Mouse (Mus musculus) lung, postnatal 0 days (tissue): ENCODE measurements around the gene Tbc1d10c. TPM values are rescaled to one million over a fixed set of nuclear protein-coding genes. Genes with fewer than 3 reads are reported as not detected.

Experiments used
- ATAC-seq: fragments of 200-750 bp; cut with Nextera tagmentation; 2 replicates; pipeline ENCODE4 v1.8.0; 2017; ENCODE audit warnings: moderate library complexity
- DNase-seq: peaks from one replicate; pipeline ENCODE4 v3.0.0-alpha.2; 2016; ENCODE audit warnings: low spot score
- H3K27ac ChIP-seq: fragments of 300-500 bp; sonication (generic); 2 replicates; pipeline ENCODE4 v1.5.1; 2014; ENCODE audit warnings: antibody characterized with exemption, mild to moderate bottlenecking, low read length, mixed read lengths
- H3K27me3 ChIP-seq: fragments of 300-500 bp; sonication (generic); replicated peaks from 2 replicates; pipeline ENCODE4 v1.6.1; 2014; ENCODE audit warnings: low read length, mixed read lengths; ENCODE audit not compliant: insufficient read depth
- H3K36me3 ChIP-seq: fragments of 300-500 bp; sonication (generic); 2 replicates; pipeline ENCODE4 v1.6.1; 2014; ENCODE audit warnings: low read length, mixed read lengths; ENCODE audit not compliant: insufficient read depth
- H3K4me1 ChIP-seq: fragments of 300-500 bp; sonication (generic); 2 replicates; pipeline ENCODE4 v1.6.1; 2014; ENCODE audit warnings: antibody characterized with exemption, low read depth, low read length, mixed read lengths; ENCODE audit not compliant: insufficient read depth
- H3K4me2 ChIP-seq: fragments of 300-500 bp; sonication (generic); replicated peaks from 2 replicates; pipeline ENCODE4 v1.6.1; 2014; ENCODE audit warnings: low read depth, mild to moderate bottlenecking, low read length, moderate library complexity, mixed read lengths
- H3K4me3 ChIP-seq: fragments of 300-500 bp; sonication (generic); 2 replicates; pipeline ENCODE4 v1.5.1; 2014; ENCODE audit warnings: low read depth, low read length
- H3K9ac ChIP-seq: fragments of 300-500 bp; sonication (generic); replicated peaks from 2 replicates; pipeline ENCODE4 v1.6.1; 2014; ENCODE audit warnings: low read depth, mild to moderate bottlenecking
- H3K9me3 ChIP-seq: fragments of 300-500 bp; sonication (generic); 2 replicates; pipeline ENCODE4 v1.6.1; 2016; ENCODE audit warnings: low read length, mixed read lengths
- CTCF ChIP-seq: IDR thresholded peaks from 2 replicates; pipeline ENCODE4 v1.5.1; 2016; ENCODE audit warnings: antibody characterized with exemption, mild to moderate bottlenecking
- EP300 ChIP-seq: IDR thresholded peaks from 2 replicates; pipeline ENCODE4 v1.6.1; 2016; ENCODE audit warnings: antibody characterized with exemption, mild to moderate bottlenecking, control low read depth
- WGBS: fragments of 180-500 bp; shearing (Covaris S2); extraction: QIAGEN DNeasy Blood & Tissue Kit; methylation state at CpG from one replicate; pipeline ENCODE4 v1.1.7; 2014; 5-methylcytosine and 5-hydroxymethylcytosine counted together
- polyA plus RNA-seq: library from polyadenylated mRNA; unstranded; fragments of >200 nt; fragmentation: Nextera tagmentation; extraction: Ambion mirVana; gene quantifications from 2 replicates; pipeline ENCODE4 v1.2.1, GENCODE M21; 2015

Gene Tbc1d10c
- polyA plus RNA-seq, 1 experiment from 2014 or later, result 4.5 TPM

DNA sequence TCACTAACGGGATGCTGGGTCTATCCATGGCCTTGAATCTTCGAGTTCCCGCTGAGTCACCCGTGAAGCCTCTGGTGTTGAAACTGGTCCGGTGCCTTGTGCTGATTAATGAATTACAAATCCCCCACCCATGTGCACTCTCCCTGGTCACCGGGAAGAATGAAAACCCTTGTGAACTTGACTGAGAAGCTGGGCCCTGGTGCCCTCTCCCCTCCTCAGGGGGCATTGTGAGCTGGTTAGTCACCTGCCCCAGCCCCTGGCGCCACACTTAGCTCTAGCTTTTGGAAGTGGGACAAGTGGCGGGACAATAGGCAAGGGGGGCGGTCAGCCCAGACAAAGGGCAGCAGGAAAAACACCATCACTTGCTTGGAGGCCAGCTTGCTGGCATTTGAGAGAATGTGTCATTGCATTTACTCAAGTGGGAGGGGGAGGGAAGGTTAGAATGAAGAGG lies 22.5 kb upstream of the Tbc1d10c start:
- WGBS, result 13% methylated on average over 9 of the region's 9 CpGs
- Histone ChIP-seq H3K4me2 (peak overlapping the region; percentile 99), H3K9me3 (no peaks in the 10 kb centered on the region), H3K27ac (peak overlapping the region; percentile 90), H3K9ac (peak overlapping the region; percentile 90; the same call in 1 of the 2 replicates), H3K27me3 (no peaks in the 10 kb centered on the region), H3K4me3 (peak overlapping the region; percentile 79; the same call in 1 of the 2 replicates), H3K36me3 (no peaks in the 10 kb centered on the region), H3K4me1 (peaks cover 21% of the 10 kb centered on the region)
- DNase-seq (peak; percentile 88), ATAC-seq (peak; percentile 68)
- TF ChIP-seq CTCF (no peak), EP300 (peak; percentile 42)

DNA sequence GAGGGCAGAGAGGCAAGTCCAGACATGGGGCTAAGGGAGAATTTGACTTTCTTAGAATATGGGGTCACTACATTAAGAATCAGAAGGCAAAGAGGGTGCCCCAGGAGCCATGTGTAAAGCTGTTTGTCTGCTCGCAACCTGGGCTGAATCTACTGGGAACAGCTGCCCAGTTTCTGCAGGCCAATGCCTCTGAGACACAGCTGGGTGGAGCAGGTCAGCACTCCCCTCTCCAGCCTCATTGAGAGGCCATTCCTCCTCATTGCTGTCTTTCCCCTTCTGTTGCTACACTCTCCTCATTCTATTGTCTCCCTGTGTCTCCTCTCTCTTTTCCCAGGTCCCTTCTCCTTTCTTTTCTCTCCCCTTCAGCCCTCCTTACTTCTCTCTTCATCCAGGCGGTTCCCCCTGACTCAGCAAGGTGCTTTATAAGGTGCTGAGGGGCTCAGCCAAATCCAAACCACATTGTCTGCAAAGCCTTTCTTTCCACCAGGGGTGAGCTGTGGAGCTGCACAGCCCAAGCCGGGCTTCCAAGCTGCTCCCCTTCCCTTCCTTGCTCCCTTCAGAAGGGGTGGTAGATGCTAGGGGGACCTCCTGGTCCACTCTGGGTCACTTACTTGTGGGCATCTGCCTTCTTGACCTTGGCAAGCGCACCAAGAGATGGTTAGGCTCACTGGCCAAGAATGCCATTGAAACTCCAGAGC lies 21.0 kb upstream of the Tbc1d10c start:
- Histone ChIP-seq H3K9ac (no peak overlapping the region), H3K27ac (no peak overlapping the region), H3K4me3 (no peak overlapping the region), H3K4me2 (no peak overlapping the region), H3K36me3 (no peaks in the 10 kb centered on the region), H3K9me3 (no peaks in the 10 kb centered on the region), H3K4me1 (peaks cover 17% of the 10 kb centered on the region), H3K27me3 (no peaks in the 10 kb centered on the region)
- no peak for TF ChIP-seq CTCF
- TF ChIP-seq EP300, result no peak
- DNase-seq (no peak), ATAC-seq (no peak)
- 70% methylated on average over 4 of the region's 4 CpGs for WGBS

DNA sequence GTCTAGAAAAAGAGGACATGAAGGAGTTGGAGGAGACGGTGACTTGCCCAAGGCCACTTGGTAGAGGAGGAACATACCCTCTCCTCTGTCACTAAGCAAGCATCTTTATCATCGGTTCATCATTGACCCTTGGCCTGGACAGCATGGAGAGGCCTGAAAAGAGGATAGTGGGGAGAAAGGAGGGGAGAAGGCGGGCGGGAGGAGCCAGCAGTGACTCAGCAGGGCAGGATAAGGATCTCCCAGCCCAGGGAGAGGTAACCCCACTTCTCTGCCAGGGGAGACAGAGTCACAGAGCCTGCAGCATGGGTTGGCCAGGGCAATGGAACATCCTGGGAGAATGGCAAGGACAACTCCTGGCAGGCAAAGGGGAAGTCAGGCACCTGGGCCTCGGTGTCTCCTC lies 17.5 kb upstream of the Tbc1d10c start:
- Histone ChIP-seq H3K9ac (no peak overlapping the region), H3K4me3 (no peak overlapping the region), H3K27me3 (no peaks in the 10 kb centered on the region), H3K36me3 (no peaks in the 10 kb centered on the region), H3K9me3 (no peaks in the 10 kb centered on the region), H3K27ac (no peak overlapping the region), H3K4me1 (peaks cover 7% of the 10 kb centered on the region), H3K4me2 (no peak overlapping the region)
- WGBS, result 54% methylated on average over 5 of the region's 5 CpGs
- DNase-seq (no peak), ATAC-seq (no peak)
- no peak for TF ChIP-seq EP300
- TF ChIP-seq CTCF, result no peak

DNA sequence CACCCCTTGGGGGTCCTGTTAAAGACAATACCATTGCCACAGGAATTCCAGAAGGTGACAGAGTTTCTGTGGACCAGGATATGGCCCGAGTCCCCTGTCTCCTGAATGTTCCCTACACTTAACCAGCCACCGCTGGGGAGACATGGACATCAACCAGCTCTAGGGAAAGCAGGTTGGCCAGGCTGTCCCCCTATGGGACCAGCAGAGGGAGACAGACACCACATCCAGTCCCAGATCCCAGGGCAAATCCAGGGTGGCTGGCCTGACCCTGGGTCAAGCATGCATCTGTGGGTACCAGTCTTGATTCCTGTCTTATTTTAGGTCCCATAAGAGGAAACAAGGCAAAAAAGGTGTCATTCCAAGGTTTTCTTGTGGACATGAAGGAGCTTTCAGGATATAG lies 15.9 kb upstream of the Tbc1d10c start:
- H3K27me3 ChIP-seq, result no peaks in the 10 kb centered on the region

DNA sequence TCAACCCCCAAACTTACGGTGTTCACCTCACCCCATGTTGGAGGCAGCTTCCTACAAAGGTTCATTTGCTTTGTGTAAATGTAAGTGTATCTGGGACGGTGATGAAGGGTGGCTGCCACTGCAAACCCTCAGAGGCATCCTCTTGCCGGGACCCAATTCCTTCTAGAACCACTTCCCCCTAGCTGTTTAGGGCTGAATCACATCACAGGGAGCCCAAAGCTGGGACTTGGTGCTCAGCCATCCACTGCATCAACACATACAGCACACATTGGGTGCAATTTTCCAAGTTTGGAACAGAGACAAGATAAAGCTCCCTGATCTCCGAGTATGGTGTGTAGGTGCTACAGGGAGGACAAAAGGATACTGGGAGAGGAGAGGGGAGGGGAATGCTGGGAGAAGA lies 13.8 kb upstream of the Tbc1d10c start:
- Histone ChIP-seq H3K27ac (no peak overlapping the region), H3K27me3 (no peaks in the 10 kb centered on the region), H3K4me1 (no peaks in the 10 kb centered on the region; the same call in 1 of the 2 replicates), H3K36me3 (no peaks in the 10 kb centered on the region), H3K9me3 (no peaks in the 10 kb centered on the region), H3K9ac (no peak overlapping the region), H3K4me2 (no peak overlapping the region), H3K4me3 (no peak overlapping the region)
- DNase-seq, result no peak
- no peak for ATAC-seq
- 62% methylated on average over 3 of the region's 4 CpGs for WGBS
- TF ChIP-seq EP300 (no peak), CTCF (peak; percentile 37)

More for the DNA sequence above, 15.9 kb upstream of the Tbc1d10c start:
- DNase-seq (peak; percentile 87), ATAC-seq (peak; percentile 75)
- no peaks in the 10 kb centered on the region for H3K36me3 ChIP-seq
- no peak for TF ChIP-seq EP300
- peak; percentile 100 for TF ChIP-seq CTCF
- H3K9ac ChIP-seq, result no peak overlapping the region
- H3K4me2 ChIP-seq, result no peak overlapping the region
- H3K9me3 ChIP-seq, result no peaks in the 10 kb centered on the region
- no peak overlapping the region for H3K4me3 ChIP-seq
- no peak overlapping the region for H3K27ac ChIP-seq
- H3K4me1 ChIP-seq, result no peaks in the 10 kb centered on the region; the same call in 1 of the 2 replicates
- WGBS, result 0% methylated on average over 2 of the region's 2 CpGs

DNA sequence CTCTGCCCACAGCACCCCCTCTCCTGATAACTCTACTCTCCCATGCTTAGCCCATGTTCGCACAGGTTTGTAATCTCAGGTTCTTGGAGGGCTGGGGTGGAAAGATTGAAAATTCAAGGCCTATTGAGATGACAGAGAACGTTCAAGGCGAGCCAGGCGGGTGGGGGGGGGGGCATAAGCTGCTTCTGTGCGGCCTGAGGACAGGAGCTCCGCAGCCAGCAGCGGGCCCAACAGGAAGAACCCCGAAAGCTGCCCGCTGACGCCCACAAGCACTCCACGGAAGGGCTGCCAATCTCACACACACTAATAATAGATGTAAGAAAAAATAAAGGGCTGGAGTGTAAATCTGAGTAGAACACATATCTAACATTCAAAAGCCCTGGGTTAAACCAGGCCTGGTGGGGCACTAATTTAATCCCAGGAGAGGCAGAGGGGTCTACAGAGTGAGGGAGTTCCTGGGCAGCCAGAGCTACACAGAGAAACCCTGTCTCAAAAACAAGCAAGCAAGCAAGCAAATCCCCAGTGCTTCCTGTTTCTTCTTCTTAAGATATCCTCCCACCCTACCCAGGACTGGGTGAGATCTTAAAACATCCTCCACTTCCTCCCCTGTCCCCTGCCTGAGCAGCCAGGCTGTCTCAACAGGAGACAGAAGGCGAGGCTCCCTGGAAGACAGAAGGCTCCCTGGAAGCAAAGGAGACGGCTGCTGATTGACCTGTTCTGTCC lies 12.7 kb upstream of the Tbc1d10c start:
- TF ChIP-seq EP300 (peak; percentile 49), CTCF (no peak)
- Histone ChIP-seq H3K36me3 (no peaks in the 10 kb centered on the region), H3K27ac (peak overlapping the region; percentile 69), H3K4me2 (no peak overlapping the region), H3K27me3 (no peaks in the 10 kb centered on the region), H3K9me3 (no peaks in the 10 kb centered on the region), H3K4me3 (no peak overlapping the region), H3K4me1 (no peaks in the 10 kb centered on the region; the same call in 1 of the 2 replicates), H3K9ac (no peak overlapping the region)
- peak; percentile 51 for DNase-seq
- peak; percentile 38 for ATAC-seq
- 51% methylated on average over 13 of the region's 13 CpGs for WGBS
